Mouse (Mus musculus) thymus, postnatal 36 days (tissue): Measurements from ENCODE around the gene Srrm4.

Source experiments
- DNase-seq, 2 experiments: peaks; one replicate each; pipeline ENCODE4 v3.0.0; 2022; ENCODE audit warnings: mixed read lengths in 2 of 2

The Srrm4 gene

GRCm38 (mm10) chr5:116400042-116400730 lies 191.4 kb downstream of the Srrm4 start:
- DNase-seq: no peak

GRCm38 (mm10) chr5:116396104-116396503 lies 195.5 kb downstream of the Srrm4 start:
- DNase-seq: no peak

DNA sequence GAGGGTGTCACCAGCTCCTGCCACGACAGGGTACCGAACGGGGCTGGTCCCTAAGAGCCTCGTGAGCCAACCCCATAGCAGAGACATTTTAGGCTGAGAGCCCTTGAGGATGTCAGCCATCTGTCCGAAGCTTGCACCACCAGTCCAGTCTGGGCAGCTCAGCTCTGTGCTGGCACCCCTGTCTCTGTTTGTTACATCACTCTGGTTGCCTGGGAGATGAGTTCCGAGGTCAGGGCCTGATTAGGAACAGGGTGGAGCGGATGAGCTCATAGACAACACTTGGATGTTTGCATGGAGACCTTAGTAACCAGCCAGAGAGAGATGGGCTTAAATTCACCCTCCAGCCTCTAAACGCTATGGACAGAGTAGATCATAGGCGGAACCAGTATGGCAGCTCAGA lies 199.0 kb downstream of the Srrm4 start:
- DNase-seq: no peak

GRCm38 (mm10) chr5:116389856-116390542 lies 201.6 kb downstream of the Srrm4 start:
- DNase-seq: no peak

GRCm38 (mm10) chr5:116389321-116389720 lies 202.3 kb downstream of the Srrm4 start:
- DNase-seq: no peak
